Mouse (Mus musculus) heart, adult 2 months (tissue): ENCODE measurements around the gene Olfr90. TPM values are rescaled to one million over a fixed set of nuclear protein-coding genes. Genes with fewer than 3 reads are reported as not detected.

Experiments
- DNase-seq, 2 experiments: peaks; one replicate each; pipeline ENCODE4 v3.0.0; 2021
- H3K27ac ChIP-seq: fragments of 200-600 bp; 2 replicates; pipeline ENCODE4 v1.8.1; 2022
- H3K27me3 ChIP-seq: fragments of 200-500 bp; 2 replicates; pipeline ENCODE4 v1.6.1; 2012; ENCODE audit warnings: mild to moderate bottlenecking, low read length, inconsistent platforms, mixed read lengths; ENCODE audit not compliant: control insufficient read depth, insufficient read depth
- H3K36me3 ChIP-seq: fragments of 200-500 bp; 2 replicates; pipeline ENCODE4 v1.6.1; 2012; ENCODE audit warnings: low read length, inconsistent platforms; ENCODE audit not compliant: control insufficient read depth, insufficient read depth
- H3K4me1 ChIP-seq: fragments of 200-500 bp; 2 replicates; pipeline ENCODE4 v1.6.1; 2011; ENCODE audit warnings: low read length; ENCODE audit not compliant: control insufficient read depth, insufficient read depth
- H3K4me3 ChIP-seq: fragments of 200-600 bp; 2 replicates; pipeline ENCODE4 v1.8.1; 2022
- H3K79me2 ChIP-seq: fragments of 200-500 bp; replicated peaks from 2 replicates; pipeline ENCODE4 v1.6.1; 2012; ENCODE audit warnings: mild to moderate bottlenecking, inconsistent platforms, low read length, moderate library complexity, mixed read lengths; ENCODE audit not compliant: control insufficient read depth, insufficient read depth
- H3K9ac ChIP-seq: fragments of 200-500 bp; 2 replicates; pipeline ENCODE4 v1.6.1; 2012; ENCODE audit warnings: low read depth, mild to moderate bottlenecking, control low read depth, inconsistent platforms, low read length, mixed read lengths
- CTCF ChIP-seq: fragments of 200-600 bp; IDR thresholded peaks from 2 replicates; pipeline ENCODE4 v1.8.1; 2022; ENCODE audit warnings: antibody characterized with exemption, mild to moderate bottlenecking, moderate library complexity
- EP300 ChIP-seq: fragments of 200-500 bp; IDR thresholded peaks from 2 replicates; pipeline ENCODE4 v1.6.1; 2011; ENCODE audit warnings: low read depth, low read length, control low read depth; ENCODE audit not compliant: insufficient read depth
- POLR2A ChIP-seq: fragments of 200-500 bp; IDR thresholded peaks from 2 replicates; pipeline ENCODE4 v1.6.1; 2011; ENCODE audit warnings: mild to moderate bottlenecking, low read depth, low read length, control low read depth; ENCODE audit not compliant: insufficient read depth
- WGBS: fragments of 180-500 bp; shearing (Covaris S2); methylation state at CpG from one replicate; pipeline ENCODE4 v1.1.7; 2018; 5-methylcytosine and 5-hydroxymethylcytosine counted together
- intact Hi-C: fragments of 180-260 bp; cut with DNase I; formaldehyde crosslinking; loops from one replicate; pipeline ENCODE4 v1.15.1; 2025
- polyA plus RNA-seq: library from polyadenylated mRNA; depleted of rRNA; stranded (reverse); fragments of >200 nt; gene quantifications from 2 replicates; pipeline ENCODE4 v1.2.3, GENCODE M21; 2012
- total RNA-seq, 2 experiments: library from RNA; stranded (reverse); gene quantifications; 2 replicates each; pipeline ENCODE4 v1.2.3; 2021

Olfr90 gene
- total and polyA plus RNA-seq, 3 experiments: not detected

GRCm38 (mm10) chr17:37078193-37078592, 10.1 kb downstream of the Olfr90 start:
- TF ChIP-seq POLR2A: no peak
- no peak for TF ChIP-seq EP300
- no peak for TF ChIP-seq CTCF
- no peaks in the 10 kb centered on the region for H3K36me3 ChIP-seq
- H3K27ac ChIP-seq: no peak overlapping the region
- H3K27me3 ChIP-seq: no peaks in the 10 kb centered on the region
- no peaks in the 10 kb centered on the region for H3K79me2 ChIP-seq
- WGBS: 48% methylated on average over 1 of the region's 1 CpGs
- H3K4me1 ChIP-seq: no peaks in the 10 kb centered on the region
- intact Hi-C loops: no loop called here
- no peak overlapping the region for H3K9ac ChIP-seq
- no peak for DNase-seq
- H3K4me3 ChIP-seq: no peak overlapping the region

DNA sequence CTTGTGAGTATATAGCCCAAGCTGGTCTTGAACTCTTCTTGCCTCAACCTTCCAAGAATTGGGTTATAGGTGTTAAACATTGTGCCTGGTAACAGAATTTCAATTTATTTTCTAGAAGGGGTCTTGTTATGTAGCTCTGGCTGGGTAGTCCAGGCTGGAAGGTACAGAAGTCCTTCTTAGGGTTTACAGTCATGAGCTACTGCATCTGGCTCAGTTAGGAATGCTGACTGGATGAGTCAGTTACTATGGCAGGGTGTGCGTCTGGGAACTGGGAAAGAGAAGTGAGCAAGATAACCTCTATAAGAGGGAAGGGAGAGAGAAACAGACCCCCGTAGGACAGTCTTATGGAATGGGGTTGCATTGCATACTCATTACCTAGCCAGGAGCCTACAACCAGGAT, 12.5 kb downstream of the Olfr90 start:
- H3K4me3 ChIP-seq: no peak overlapping the region
- intact Hi-C loops: no loop called here
- no peaks in the 10 kb centered on the region for H3K4me1 ChIP-seq
- no peaks in the 10 kb centered on the region for H3K36me3 ChIP-seq
- TF ChIP-seq CTCF (no peak), POLR2A (no peak), EP300 (no peak)
- H3K27me3 ChIP-seq: no peaks in the 10 kb centered on the region
- no peak overlapping the region for H3K27ac ChIP-seq
- 62% methylated on average over 2 of the region's 2 CpGs for WGBS
- no peak overlapping the region for H3K9ac ChIP-seq
- H3K79me2 ChIP-seq: no peaks in the 10 kb centered on the region
- DNase-seq: no peak

GRCm38 (mm10) chr17:37075181-37075580, 13.1 kb downstream of the Olfr90 start:
- no peaks in the 10 kb centered on the region for H3K79me2 ChIP-seq
- intact Hi-C loops: no loop called here
- no peaks in the 10 kb centered on the region for H3K4me1 ChIP-seq
- no peaks in the 10 kb centered on the region for H3K36me3 ChIP-seq
- no peaks in the 10 kb centered on the region for H3K27me3 ChIP-seq
- TF ChIP-seq POLR2A (no peak), EP300 (no peak), CTCF (no peak)
- H3K27ac ChIP-seq: no peak overlapping the region
- no peak for DNase-seq
- H3K4me3 ChIP-seq: no peak overlapping the region
- H3K9ac ChIP-seq: no peak overlapping the region
- 86% methylated on average over 6 of the region's 6 CpGs for WGBS

GRCm38 (mm10) chr17:37072730-37073276, 15.5 kb downstream of the Olfr90 start:
- no peak for TF ChIP-seq POLR2A
- TF ChIP-seq EP300: no peak
- TF ChIP-seq CTCF: no peak
- Histone ChIP-seq H3K9ac (no peak overlapping the region), H3K79me2 (no peaks in the 10 kb centered on the region), H3K27ac (no peak overlapping the region), H3K4me1 (no peaks in the 10 kb centered on the region), H3K4me3 (no peak overlapping the region), H3K36me3 (no peaks in the 10 kb centered on the region), H3K27me3 (no peaks in the 10 kb centered on the region)
- intact Hi-C loops: no loop called here
- DNase-seq: no peak
- WGBS: 63% methylated on average over 11 of the region's 11 CpGs

GRCm38 (mm10) chr17:37072080-37072729, 16.1 kb downstream of the Olfr90 start:
- Histone ChIP-seq H3K4me1 (no peaks in the 10 kb centered on the region), H3K79me2 (no peaks in the 10 kb centered on the region), H3K27me3 (no peaks in the 10 kb centered on the region), H3K9ac (no peak overlapping the region), H3K4me3 (no peak overlapping the region), H3K36me3 (no peaks in the 10 kb centered on the region), H3K27ac (no peak overlapping the region)
- intact Hi-C loops: no loop called here
- TF ChIP-seq EP300: no peak
- TF ChIP-seq CTCF: no peak
- no peak for TF ChIP-seq POLR2A
- 82% methylated on average over 12 of the region's 12 CpGs for WGBS
- no peak for DNase-seq

GRCm38 (mm10) chr17:37070121-37070520, 18.2 kb downstream of the Olfr90 start:
- TF ChIP-seq EP300: no peak
- no peak for TF ChIP-seq CTCF
- TF ChIP-seq POLR2A: no peak
- 78% methylated on average over 8 of the region's 8 CpGs for WGBS
- Histone ChIP-seq H3K4me3 (no peak overlapping the region), H3K79me2 (no peaks in the 10 kb centered on the region), H3K36me3 (no peaks in the 10 kb centered on the region), H3K9ac (no peak overlapping the region), H3K27me3 (no peaks in the 10 kb centered on the region), H3K27ac (no peak overlapping the region), H3K4me1 (no peaks in the 10 kb centered on the region)
- DNase-seq: no peak
- intact Hi-C loops: no loop called here
